Mouse (Mus musculus) ES-Bruce4 (cell line): Measurements from ENCODE around the gene Ddah2. TPM values are rescaled to one million over a fixed set of nuclear protein-coding genes. Genes with fewer than 3 reads are reported as not detected.

ENCODE experiments used
- H3K27ac ChIP-seq: 2 replicates; pipeline ENCODE4 v1.5.1; 2012; ENCODE audit warnings: low read length, inconsistent platforms; ENCODE audit not compliant: insufficient read depth
- H3K27me3 ChIP-seq: 2 replicates; pipeline ENCODE4 v1.6.1; 2012; ENCODE audit warnings: mild to moderate bottlenecking, low read length, inconsistent platforms; ENCODE audit not compliant: control insufficient read depth, poor library complexity, insufficient read depth, severe bottlenecking
- H3K36me3 ChIP-seq: 2 replicates; pipeline ENCODE4 v1.6.1; 2012; ENCODE audit warnings: inconsistent platforms, mild to moderate bottlenecking, low read length, moderate library complexity; ENCODE audit not compliant: control insufficient read depth, poor library complexity, insufficient read depth, severe bottlenecking
- H3K4me1 ChIP-seq: one replicate; pipeline ENCODE4 v1.8.1; 2011; ENCODE audit warnings: low read length; ENCODE audit not compliant: control insufficient read depth, insufficient read depth
- H3K4me3 ChIP-seq: 2 replicates; pipeline ENCODE4 v1.5.1; 2011; ENCODE audit warnings: low read depth, mild to moderate bottlenecking, low read length
- H3K9ac ChIP-seq: 2 replicates; pipeline ENCODE4 v1.6.1; 2012; ENCODE audit warnings: low read depth, mild to moderate bottlenecking, inconsistent platforms; ENCODE audit not compliant: poor library complexity, severe bottlenecking
- H3K9me3 ChIP-seq: replicated peaks from 2 replicates; pipeline ENCODE4 v1.6.1; 2012; ENCODE audit warnings: mild to moderate bottlenecking, low read length, inconsistent platforms; ENCODE audit not compliant: control insufficient read depth, poor library complexity, insufficient read depth, severe bottlenecking
- CTCF ChIP-seq: IDR thresholded peaks from one replicate; pipeline ENCODE4 v1.8.1; 2011; ENCODE audit warnings: low read depth, low read length
- EP300 ChIP-seq: IDR thresholded peaks from 2 replicates; pipeline ENCODE4 v1.6.1; 2011; ENCODE audit warnings: low read depth, low read length; ENCODE audit not compliant: insufficient read depth
- POLR2A ChIP-seq: IDR thresholded peaks from one replicate; pipeline ENCODE4 v1.8.1; 2011; ENCODE audit warnings: low read length; ENCODE audit not compliant: insufficient read depth
- polyA plus RNA-seq: library from polyadenylated mRNA; stranded (reverse); fragments of >200 nt; gene quantifications from 2 replicates; pipeline ENCODE4 v1.2.4, GENCODE M21; 2011; ENCODE audit warnings: low read depth; ENCODE audit not compliant: missing spikeins, insufficient read depth, insufficient read length

Gene Ddah2
- polyA plus RNA-seq, 1 experiment = 92.5 TPM

GRCm38 (mm10) chr17:35043794-35044193, 15.0 kb upstream of the Ddah2 start:
- Histone ChIP-seq H3K9me3 (no peaks in the 10 kb centered on the region), H3K27ac (no peak overlapping the region), H3K4me3 (no peak overlapping the region), H3K9ac (no peak overlapping the region), H3K27me3 (no peaks in the 10 kb centered on the region), H3K4me1 (peaks cover 3% of the 10 kb centered on the region), H3K36me3 (no peaks in the 10 kb centered on the region)
- TF ChIP-seq CTCF (no peak), EP300 (no peak), POLR2A (no peak)

DNA sequence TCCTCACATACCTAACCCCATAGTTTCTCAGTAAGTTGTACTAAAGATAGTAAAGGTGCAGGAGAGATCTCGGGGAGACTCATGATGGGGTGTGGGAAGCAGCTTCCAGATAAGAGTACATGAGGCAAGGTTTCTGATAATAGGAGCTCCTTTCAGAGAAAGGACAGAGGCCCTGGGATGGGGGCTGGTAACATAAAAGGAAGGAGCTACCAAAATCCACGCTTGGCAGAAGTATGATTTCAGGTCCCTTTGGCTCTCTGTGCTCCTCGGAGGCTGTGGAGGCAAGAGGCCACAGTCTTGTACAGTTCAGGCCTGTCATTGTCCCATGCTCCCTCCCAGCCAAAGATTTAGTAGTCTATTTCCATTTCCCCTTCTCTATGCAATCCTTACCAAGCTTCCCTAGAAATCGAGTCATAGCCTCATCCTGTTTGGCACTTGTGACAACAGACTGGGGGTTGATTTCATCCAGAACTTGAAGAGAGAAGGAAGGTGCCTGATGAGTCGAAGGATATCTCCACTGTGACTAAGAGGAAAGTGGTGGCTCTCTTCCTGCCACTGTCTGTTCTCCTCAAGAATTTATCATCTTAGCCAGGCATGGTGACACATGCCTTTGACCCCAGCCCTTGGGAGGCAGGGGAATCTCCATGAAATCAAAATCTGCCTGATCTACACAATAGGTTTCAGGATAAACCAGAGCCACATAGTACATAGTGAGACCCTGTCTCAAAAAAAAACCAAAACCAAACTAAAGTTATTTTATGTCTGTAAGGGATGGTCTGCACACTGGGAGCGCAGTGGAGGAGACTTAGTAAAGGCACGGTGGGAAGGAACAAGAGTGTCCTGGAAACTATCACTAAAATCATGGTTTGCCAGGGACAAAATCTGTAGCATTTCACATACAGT, 13.7 kb upstream of the Ddah2 start:
- Histone ChIP-seq H3K4me3 (no peak overlapping the region), H3K4me1 (peaks cover 3% of the 10 kb centered on the region), H3K27me3 (no peaks in the 10 kb centered on the region), H3K9ac (peak overlapping the region; percentile 88), H3K27ac (no peak overlapping the region), H3K36me3 (no peaks in the 10 kb centered on the region), H3K9me3 (no peaks in the 10 kb centered on the region)
- TF ChIP-seq EP300 = no peak
- TF ChIP-seq CTCF = no peak
- no peak for TF ChIP-seq POLR2A

GRCm38 (mm10) chr17:35045807-35046680, 12.8 kb upstream of the Ddah2 start:
- TF ChIP-seq POLR2A (no peak), CTCF (no peak), EP300 (no peak)
- H3K4me1 ChIP-seq = peaks cover 3% of the 10 kb centered on the region
- H3K4me3 ChIP-seq = peak overlapping the region; percentile 67
- no peaks in the 10 kb centered on the region for H3K27me3 ChIP-seq
- H3K27ac ChIP-seq = no peak overlapping the region
- no peaks in the 10 kb centered on the region for H3K36me3 ChIP-seq
- H3K9ac ChIP-seq = peak overlapping the region; percentile 88
- no peaks in the 10 kb centered on the region for H3K9me3 ChIP-seq

DNA sequence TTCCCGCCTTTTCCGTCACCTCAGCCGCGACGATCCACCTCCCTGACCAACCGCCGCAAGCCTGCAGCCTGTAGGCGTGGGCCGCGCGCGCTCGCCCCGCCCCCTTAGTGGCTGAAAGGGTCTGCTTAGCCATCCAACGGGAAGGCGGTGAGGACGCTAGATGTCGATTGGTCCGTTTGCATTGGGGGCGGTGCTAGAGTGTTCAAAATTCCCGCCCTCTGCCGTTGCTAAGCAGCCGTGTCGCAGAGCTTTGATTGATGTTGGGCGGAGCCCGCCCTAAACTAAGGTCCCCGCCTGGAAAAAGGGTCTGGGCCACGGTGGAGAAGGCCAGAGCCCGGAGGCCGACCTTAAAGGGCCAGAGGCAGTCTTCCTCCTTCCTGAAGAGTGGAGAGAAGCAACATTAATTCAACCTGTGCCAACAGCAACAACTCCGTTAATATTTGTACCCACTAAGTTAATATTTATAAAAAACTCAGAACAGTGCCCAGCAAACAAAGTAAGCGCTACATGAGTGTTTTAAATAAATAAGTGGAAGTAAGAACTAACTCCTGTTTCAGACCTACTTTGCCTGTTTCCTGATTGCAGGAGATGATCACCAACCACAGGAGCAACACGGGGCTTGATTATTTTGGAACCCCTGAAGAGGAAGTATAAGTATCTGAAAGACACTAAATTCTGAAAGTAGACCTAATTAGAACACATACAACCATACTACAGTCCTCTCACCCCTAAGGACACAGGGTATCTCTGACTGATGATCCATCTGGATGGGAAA, 12.0 kb upstream of the Ddah2 start, which contains the start of gene Msh5:
Gene Msh5 (minus strand): TSS at position 65 of the 775 bp plus-strand sequence.
- Histone ChIP-seq H3K4me3 (peak within 1 kb of the TSS; percentile 67), H3K4me1 (peaks cover 3% of the 10 kb centered on the region), H3K9ac (peak within 1 kb of the TSS; percentile 88), H3K9me3 (no peaks in the 10 kb centered on the region), H3K36me3 (no peaks in the 10 kb centered on the region), H3K27ac (no peak within 1 kb of the TSS), H3K27me3 (no peaks in the 10 kb centered on the region)
- no peak for TF ChIP-seq POLR2A
- 0 out of 2 replicates have a peak, but pooled peaks have one; percentile 7 for TF ChIP-seq EP300

DNA sequence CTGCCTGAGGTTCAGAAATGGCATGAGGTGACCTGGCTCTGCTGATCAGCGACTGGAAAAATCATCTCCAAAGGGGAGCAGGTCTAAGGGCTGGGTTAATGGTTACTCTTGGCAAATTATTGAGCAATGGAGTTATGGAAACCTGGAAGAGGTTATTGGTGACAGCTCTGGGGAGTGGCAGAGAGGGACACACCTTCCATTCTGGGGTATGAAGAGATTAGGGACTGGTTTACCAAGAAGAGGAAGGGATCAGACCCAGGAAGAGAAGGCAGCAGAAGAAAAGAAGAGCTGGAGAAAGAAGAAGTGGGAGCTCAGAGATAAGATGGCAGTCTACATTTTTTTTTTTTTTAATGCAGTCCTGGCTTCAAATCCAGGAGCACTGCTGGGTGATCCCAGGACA, 11.1 kb upstream of the Ddah2 start:
- H3K36me3 ChIP-seq = no peaks in the 10 kb centered on the region

More for the DNA sequence above, 11.1 kb upstream of the Ddah2 start:
- Histone ChIP-seq H3K27me3 (no peaks in the 10 kb centered on the region), H3K27ac (no peak overlapping the region), H3K4me3 (no peak overlapping the region), H3K9ac (no peak overlapping the region), H3K4me1 (peaks cover 7% of the 10 kb centered on the region), H3K9me3 (no peaks in the 10 kb centered on the region)
- TF ChIP-seq CTCF (no peak), EP300 (no peak), POLR2A (no peak)
